Comparison of ENCODE assay signal across 9 mouse cellular contexts in genomic region chr6:6914849-6915525, GRCm38 (mm10). TPM values are rescaled to one million over a fixed set of nuclear protein-coding genes. Genes with fewer than 3 reads are reported as not detected.
DNase-seq lines count a peak whose midpoint lies in the region; ATAC-seq and TF ChIP-seq lines count a peak whose summit lies in the region.
"Had no signal": no experiment of that assay in that cellular context is flagged by ENCODE, and none has a peak within 500 bp of the region (broad histone marks: within the 10 kb centered on the region; RNA-seq: fewer than 3 reads in every experiment).

No protein-coding gene starts in this region.

- H3K4me3 ChIP-seq in liver, embryonic 11.5 days (ENCODE audit: low read depth, low read length): no peak overlapping the region
- H3K4me3 ChIP-seq in embryonic facial prominence, embryonic 14.5 days (ENCODE audit: low read depth, low read length): no peak overlapping the region
- no peak overlapping the region for H3K4me3 ChIP-seq in hindbrain, embryonic 13.5 days
- no peak overlapping the region for H3K4me3 ChIP-seq in midbrain, embryonic 11.5 days (ENCODE audit: low read depth, low read length)
- H3K4me3 ChIP-seq in stomach, postnatal 0 days (ENCODE audit: low read depth, low read length): no peak overlapping the region

- peak; percentile 82 for TF ChIP-seq CTCF in stomach, postnatal 0 days (IDR thresholded peaks at IDR 0.05; ENCODE audit: low read depth)

- no peak for TF ChIP-seq EP300 in stomach, postnatal 0 days (optimal IDR thresholded peaks at IDR 0.05)

- no peak overlapping the region for H3K27ac ChIP-seq in liver, embryonic 11.5 days (ENCODE audit: low read depth, low read length)
- no peak overlapping the region for H3K27ac ChIP-seq in embryonic facial prominence, embryonic 14.5 days (replicated peaks; ENCODE audit: low read depth, low read length)
- no peak overlapping the region for H3K27ac ChIP-seq in hindbrain, embryonic 13.5 days
- no peak overlapping the region for H3K27ac ChIP-seq in midbrain, embryonic 11.5 days (ENCODE audit: low read depth, low read length)
- no peak overlapping the region for H3K27ac ChIP-seq in stomach, postnatal 0 days (replicated peaks)
- H3K27ac ChIP-seq: macrophage had no signal

- H3K36me3 ChIP-seq in liver, embryonic 11.5 days (ENCODE audit: control insufficient read depth, insufficient read depth, low read length): no peaks in the 10 kb centered on the region
- H3K36me3 ChIP-seq in embryonic facial prominence, embryonic 14.5 days (ENCODE audit: control insufficient read depth, insufficient read depth, low read length): no peaks in the 10 kb centered on the region
- H3K36me3 ChIP-seq in hindbrain, embryonic 13.5 days: no peaks in the 10 kb centered on the region
- H3K36me3 ChIP-seq in midbrain, embryonic 11.5 days (ENCODE audit: control insufficient read depth, insufficient read depth, low read length): no peaks in the 10 kb centered on the region
- no peaks in the 10 kb centered on the region for H3K36me3 ChIP-seq in stomach, postnatal 0 days (ENCODE audit: control insufficient read depth, insufficient read depth, low read length)

- no peak for ATAC-seq in liver, embryonic 11.5 days (replicated peaks; ENCODE audit: low FRiP score)
- ATAC-seq in embryonic facial prominence, embryonic 14.5 days (ENCODE audit: low read depth): peak; percentile 79; the same call in 1 of the 2 replicates
- peak; percentile 85 for ATAC-seq in hindbrain, embryonic 13.5 days (ENCODE audit: low FRiP score)
- ATAC-seq in midbrain, embryonic 11.5 days (ENCODE audit: low FRiP score): peak; percentile 78; the same call in 1 of the 2 replicates
- no peak for ATAC-seq in stomach, postnatal 0 days (ENCODE audit: low FRiP score, low TSS enrichment)

- no peaks in the 10 kb centered on the region for H3K27me3 ChIP-seq in liver, embryonic 11.5 days (replicated peaks; ENCODE audit: control insufficient read depth, insufficient read depth, low read length)
- no peaks in the 10 kb centered on the region for H3K27me3 ChIP-seq in embryonic facial prominence, embryonic 14.5 days (replicated peaks; ENCODE audit: control insufficient read depth, insufficient read depth, low read length)
- no peaks in the 10 kb centered on the region for H3K27me3 ChIP-seq in hindbrain, embryonic 13.5 days
- no peaks in the 10 kb centered on the region for H3K27me3 ChIP-seq in midbrain, embryonic 11.5 days (ENCODE audit: control insufficient read depth, insufficient read depth, low read length)
- no peaks in the 10 kb centered on the region for H3K27me3 ChIP-seq in stomach, postnatal 0 days (ENCODE audit: control insufficient read depth, insufficient read depth, low read length)

- 36% methylated on average over 5 of the region's 5 CpGs for WGBS in liver, embryonic 11.5 days
- WGBS in embryonic facial prominence, embryonic 14.5 days: 32% methylated on average over 5 of the region's 5 CpGs
- WGBS in hindbrain, embryonic 13.5 days: 41% methylated on average over 5 of the region's 5 CpGs
- 44% methylated on average over 5 of the region's 5 CpGs for WGBS in midbrain, embryonic 11.5 days
- 34% methylated on average over 5 of the region's 5 CpGs for WGBS in stomach, postnatal 0 days

- no peak overlapping the region for H3K9ac ChIP-seq in liver, embryonic 11.5 days (ENCODE audit: low read depth, low read length)
- no peak overlapping the region for H3K9ac ChIP-seq in embryonic facial prominence, embryonic 14.5 days (ENCODE audit: low read depth, low read length)
- H3K9ac ChIP-seq in hindbrain, embryonic 13.5 days: no peak overlapping the region
- H3K9ac ChIP-seq in midbrain, embryonic 11.5 days (ENCODE audit: low read length): no peak overlapping the region
- H3K9ac ChIP-seq in stomach, postnatal 0 days (ENCODE audit: low read length): no peak overlapping the region

- no peaks in the 10 kb centered on the region for H3K4me1 ChIP-seq in liver, embryonic 11.5 days (replicated peaks; ENCODE audit: control insufficient read depth, insufficient read depth, low read length)
- no peaks in the 10 kb centered on the region for H3K4me1 ChIP-seq in embryonic facial prominence, embryonic 14.5 days (ENCODE audit: control insufficient read depth, insufficient read depth, low read length)
- H3K4me1 ChIP-seq in hindbrain, embryonic 13.5 days (replicated peaks): no peaks in the 10 kb centered on the region
- H3K4me1 ChIP-seq in midbrain, embryonic 11.5 days (ENCODE audit: control insufficient read depth, insufficient read depth, low read length): no peaks in the 10 kb centered on the region
- no peaks in the 10 kb centered on the region for H3K4me1 ChIP-seq in stomach, postnatal 0 days (replicated peaks; ENCODE audit: control insufficient read depth, insufficient read depth)

- peak; percentile 5 for DNase-seq in liver
- DNase-seq in liver, embryonic 11.5 days (ENCODE audit: low spot score): no peak
- peak; percentile 33 to 47 for DNase-seq in adrenal gland, postnatal 36 days
- DNase-seq in embryonic facial prominence, embryonic 14.5 days (ENCODE audit: low spot score): peak; percentile 75
- DNase-seq in left cerebral cortex, adult 18-20 months (ENCODE audit: low spot score in 2 of 2): peak; percentile 42 to 61
- peak; percentile 86 for DNase-seq in midbrain, embryonic 11.5 days (ENCODE audit: low spot score, missing footprints)
- DNase-seq in stomach, postnatal 0 days (ENCODE audit: low spot score): peak; percentile 22

- H3K9me3 ChIP-seq in liver, embryonic 11.5 days (ENCODE audit: control insufficient read depth, low read length): no peaks in the 10 kb centered on the region
- no peaks in the 10 kb centered on the region for H3K9me3 ChIP-seq in embryonic facial prominence, embryonic 14.5 days (ENCODE audit: control insufficient read depth, low read length)
- H3K9me3 ChIP-seq in hindbrain, embryonic 13.5 days: no peaks in the 10 kb centered on the region
- H3K9me3 ChIP-seq in midbrain, embryonic 11.5 days (ENCODE audit: control insufficient read depth, low read length): no peaks in the 10 kb centered on the region
- no peaks in the 10 kb centered on the region for H3K9me3 ChIP-seq in stomach, postnatal 0 days (ENCODE audit: control insufficient read depth, low read length)

- H3K4me2 ChIP-seq in liver, embryonic 11.5 days: no peak overlapping the region
- H3K4me2 ChIP-seq in embryonic facial prominence, embryonic 14.5 days (ENCODE audit: low read depth, low read length): no peak overlapping the region
- H3K4me2 ChIP-seq in hindbrain, embryonic 13.5 days: no peak overlapping the region
- H3K4me2 ChIP-seq in midbrain, embryonic 11.5 days: no peak overlapping the region
- no peak overlapping the region for H3K4me2 ChIP-seq in stomach, postnatal 0 days (replicated peaks; ENCODE audit: low read depth)

RNA-seq across cellular contexts. Expression of gene Dlx5, which starts 33.1 kb away (rescaled TPM):
- polyA plus RNA-seq in liver, embryonic 11.5 days (2014; fragmentation: Nextera tagmentation; extraction: Ambion mirVana): 0.88 and 1.5 TPM in 2 replicates
- total RNA-seq in adrenal gland, postnatal 36 days (2021): under 1 TPM in 1 of 2 experiments, not detected in 1; 0.53 TPM
- polyA plus RNA-seq in embryonic facial prominence, embryonic 14.5 days (2014; fragmentation: Nextera tagmentation; extraction: Ambion mirVana): 38.0 and 40.2 TPM in 2 replicates
- polyA plus RNA-seq in hindbrain, embryonic 13.5 days (2015; fragmentation: Nextera tagmentation; extraction: Ambion mirVana): 1.3 and 1.9 TPM in 2 replicates
- 1 to 10 TPM; 8.5 to 8.9 TPM for total RNA-seq in left cerebral cortex, adult 18-20 months (2021)
- polyA plus RNA-seq in midbrain, embryonic 11.5 days (2014; fragmentation: Nextera tagmentation; extraction: Ambion mirVana): 5.2 and 7.7 TPM in 2 replicates
- 6.2 and 7.1 TPM in 2 replicates for polyA plus RNA-seq in stomach, postnatal 0 days (2015; fragmentation: Nextera tagmentation; extraction: Ambion mirVana)
- polyA plus RNA-seq: macrophage had no signal

RNA-seq across cellular contexts. Expression of gene Sdhaf3, which starts 40.8 kb away (rescaled TPM):
- polyA plus RNA-seq in liver, embryonic 11.5 days (2014; fragmentation: Nextera tagmentation; extraction: Ambion mirVana): 5.1 and 5.8 TPM in 2 replicates
- 1 to 10 TPM; 4.5 to 6.2 TPM for total RNA-seq in adrenal gland, postnatal 36 days (2021)
- polyA plus RNA-seq in embryonic facial prominence, embryonic 14.5 days (2014; fragmentation: Nextera tagmentation; extraction: Ambion mirVana): 5.7 and 6.0 TPM in 2 replicates
- 7.3 and 7.4 TPM in 2 replicates for polyA plus RNA-seq in hindbrain, embryonic 13.5 days (2015; fragmentation: Nextera tagmentation; extraction: Ambion mirVana)
- total RNA-seq in left cerebral cortex, adult 18-20 months (2021): 1 to 10 TPM; 6.1 to 6.7 TPM
- 7.3 and 8.2 TPM in 2 replicates for polyA plus RNA-seq in midbrain, embryonic 11.5 days (2014; fragmentation: Nextera tagmentation; extraction: Ambion mirVana)
- polyA plus RNA-seq in stomach, postnatal 0 days (2015; fragmentation: Nextera tagmentation; extraction: Ambion mirVana): 3.7 TPM in 2 replicates

RNA-seq across cellular contexts. Expression of gene Dlx6, which starts 51.9 kb away (rescaled TPM):
- polyA plus RNA-seq in liver, embryonic 11.5 days (2014; fragmentation: Nextera tagmentation; extraction: Ambion mirVana): 0.08 TPM in 1 of 2 replicates, not detected in the other
- not detected for total RNA-seq in adrenal gland, postnatal 36 days (2021)
- 2.8 and 3.7 TPM in 2 replicates for polyA plus RNA-seq in embryonic facial prominence, embryonic 14.5 days (2014; fragmentation: Nextera tagmentation; extraction: Ambion mirVana)
- polyA plus RNA-seq in hindbrain, embryonic 13.5 days (2015; fragmentation: Nextera tagmentation; extraction: Ambion mirVana): 0.18 TPM in 1 of 2 replicates, not detected in the other
- 10 to 100 TPM; 12.7 to 12.8 TPM for total RNA-seq in left cerebral cortex, adult 18-20 months (2021)
- 0.33 and 0.81 TPM in 2 replicates for polyA plus RNA-seq in midbrain, embryonic 11.5 days (2014; fragmentation: Nextera tagmentation; extraction: Ambion mirVana)
- 0.12 TPM in 1 of 2 replicates, not detected in the other for polyA plus RNA-seq in stomach, postnatal 0 days (2015; fragmentation: Nextera tagmentation; extraction: Ambion mirVana)
- polyA plus RNA-seq: macrophage had no signal

Comparison
In these comparisons a context has a peak if more than half of its experiments do, and no peak if none do; other contexts are left out.
1. ATAC-seq: peak in embryonic facial prominence, embryonic 14.5 days (single experiment), hindbrain, embryonic 13.5 days (single experiment) and midbrain, embryonic 11.5 days (single experiment); none in liver, embryonic 11.5 days (single experiment) and stomach, postnatal 0 days (single experiment).